Mouse (Mus musculus) limb, embryonic 12.5 days (tissue): ENCODE data around the gene Spem1. TPM values are rescaled to one million over a fixed set of nuclear protein-coding genes. Genes with fewer than 3 reads are reported as not detected.

ENCODE experiments used
- ATAC-seq: fragments of 200-750 bp; cut with Nextera tagmentation; 2 replicates; pipeline ENCODE4 v1.8.0; 2017; ENCODE audit warnings: low read depth, moderate TSS enrichment; ENCODE audit not compliant: insufficient number of reproducible peaks, insufficient read depth, low FRiP score, low TSS enrichment
- H3K27ac ChIP-seq: fragments of 300-500 bp; sonication (generic); 2 replicates; pipeline ENCODE4 v1.5.1; 2016; ENCODE audit warnings: mild to moderate bottlenecking, moderate library complexity
- H3K27me3 ChIP-seq: fragments of 300-500 bp; sonication (generic); 2 replicates; pipeline ENCODE4 v1.6.1; 2016; ENCODE audit warnings: mild to moderate bottlenecking, moderate library complexity
- H3K36me3 ChIP-seq: fragments of 300-500 bp; sonication (generic); 2 replicates; pipeline ENCODE4 v1.6.1; 2016; ENCODE audit warnings: mild to moderate bottlenecking, moderate library complexity
- H3K4me1 ChIP-seq: fragments of 300-500 bp; sonication (generic); replicated peaks from 2 replicates; pipeline ENCODE4 v1.6.1; 2016
- H3K4me2 ChIP-seq: fragments of 300-500 bp; sonication (generic); 2 replicates; pipeline ENCODE4 v1.6.1; 2016; ENCODE audit warnings: mild to moderate bottlenecking, moderate library complexity
- H3K4me3 ChIP-seq: fragments of 300-500 bp; sonication (generic); replicated peaks from 2 replicates; pipeline ENCODE4 v1.5.1; 2016; ENCODE audit warnings: mild to moderate bottlenecking
- H3K9ac ChIP-seq: fragments of 300-500 bp; sonication (generic); replicated peaks from 2 replicates; pipeline ENCODE4 v1.6.1; 2016; ENCODE audit warnings: mild to moderate bottlenecking, moderate library complexity
- H3K9me3 ChIP-seq: fragments of 300-500 bp; sonication (generic); 2 replicates; pipeline ENCODE4 v1.6.1; 2016; ENCODE audit warnings: mild to moderate bottlenecking, moderate library complexity
- whole genome bisulfite sequencing: fragments of 180-500 bp; shearing (Covaris S2); methylation state at CpG from one replicate; pipeline ENCODE4 v1.1.7; 2016; 5-methylcytosine and 5-hydroxymethylcytosine counted together
- polyA plus RNA-seq: library from polyadenylated mRNA; unstranded; fragments of >200 nt; fragmentation: Nextera tagmentation; extraction: Ambion mirVana; gene quantifications from 2 replicates; pipeline ENCODE4 v1.2.1, GENCODE M21; 2016

The Spem1 gene
- polyA plus RNA-seq, 1 experiment from 2014 or later: 0.20 TPM

DNA sequence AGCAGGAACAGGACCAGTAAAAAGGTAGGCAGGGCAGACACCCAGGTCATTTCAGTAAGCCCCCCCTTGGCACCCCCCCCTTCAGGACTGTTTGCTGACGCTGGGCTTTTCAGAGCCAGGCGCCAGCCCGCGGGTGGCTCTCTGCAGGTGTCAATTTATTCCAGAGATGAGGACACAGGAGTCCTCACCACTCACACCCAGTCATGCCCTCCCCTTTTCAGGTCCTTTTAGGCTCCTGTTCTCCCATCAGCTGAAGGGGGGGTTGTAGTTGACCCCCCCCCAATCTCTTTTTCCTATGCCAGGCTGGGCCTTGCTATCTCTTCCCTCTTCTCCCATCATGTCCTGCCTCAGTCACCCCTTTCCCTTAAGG, 14.0 kb upstream of the Spem1 start:
- peaks cover 28% of the 10 kb centered on the region for H3K36me3 ChIP-seq
- 0% methylated on average over 4 of the region's 4 CpGs for WGBS
- peak overlapping the region; percentile 72 for H3K4me3 ChIP-seq
- H3K27me3 ChIP-seq: peaks cover 41% of the 10 kb centered on the region
- peak overlapping the region; percentile 95 for H3K4me2 ChIP-seq
- ATAC-seq: no peak
- no peaks in the 10 kb centered on the region for H3K9me3 ChIP-seq
- H3K9ac ChIP-seq: peak overlapping the region; percentile 81; the same call in 1 of the 2 replicates
- peaks cover 46% of the 10 kb centered on the region for H3K4me1 ChIP-seq
- H3K27ac ChIP-seq: peak overlapping the region; percentile 89; the same call in 1 of the 2 replicates

DNA sequence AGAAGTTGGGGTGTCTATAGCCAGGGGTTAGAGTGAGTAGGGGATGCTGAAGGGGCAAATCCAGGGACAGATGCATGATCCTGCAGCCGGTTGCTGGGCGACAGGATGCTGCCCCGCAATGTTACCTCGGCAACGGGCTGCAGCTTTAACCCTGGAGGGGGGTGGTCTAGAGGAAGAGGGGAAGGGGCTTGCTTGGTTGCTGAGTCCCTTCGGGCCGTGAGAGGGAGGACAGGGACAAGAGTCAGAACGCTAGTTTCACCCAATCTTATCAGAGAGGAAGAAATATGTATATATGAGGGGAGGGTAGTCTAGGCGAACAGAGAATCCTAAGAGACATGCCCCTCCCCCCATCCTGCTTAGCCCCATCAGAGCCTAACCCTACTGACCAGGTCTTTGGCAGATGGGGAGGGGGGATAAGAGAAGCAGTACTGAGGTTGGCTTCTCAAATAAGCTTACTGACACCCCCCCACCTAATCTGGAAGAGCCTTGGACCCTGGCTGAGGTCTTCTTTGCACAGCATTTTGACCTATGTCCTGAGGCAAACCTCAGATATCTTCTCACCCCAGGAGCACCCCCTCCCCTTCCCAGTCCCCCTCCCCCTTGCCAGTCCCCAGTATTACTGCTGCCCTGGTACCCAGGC, 13.5 kb upstream of the Spem1 start:
- Histone ChIP-seq H3K9ac (peak overlapping the region; percentile 1; the same call in 1 of the 2 replicates), H3K4me3 (peak overlapping the region; percentile 72), H3K9me3 (no peaks in the 10 kb centered on the region), H3K4me1 (peaks cover 46% of the 10 kb centered on the region), H3K27me3 (peaks cover 41% of the 10 kb centered on the region), H3K27ac (no peak overlapping the region), H3K4me2 (peak overlapping the region; percentile 95), H3K36me3 (peaks cover 32% of the 10 kb centered on the region)
- 6% methylated on average over 9 of the region's 9 CpGs for WGBS
- no peak for ATAC-seq

DNA sequence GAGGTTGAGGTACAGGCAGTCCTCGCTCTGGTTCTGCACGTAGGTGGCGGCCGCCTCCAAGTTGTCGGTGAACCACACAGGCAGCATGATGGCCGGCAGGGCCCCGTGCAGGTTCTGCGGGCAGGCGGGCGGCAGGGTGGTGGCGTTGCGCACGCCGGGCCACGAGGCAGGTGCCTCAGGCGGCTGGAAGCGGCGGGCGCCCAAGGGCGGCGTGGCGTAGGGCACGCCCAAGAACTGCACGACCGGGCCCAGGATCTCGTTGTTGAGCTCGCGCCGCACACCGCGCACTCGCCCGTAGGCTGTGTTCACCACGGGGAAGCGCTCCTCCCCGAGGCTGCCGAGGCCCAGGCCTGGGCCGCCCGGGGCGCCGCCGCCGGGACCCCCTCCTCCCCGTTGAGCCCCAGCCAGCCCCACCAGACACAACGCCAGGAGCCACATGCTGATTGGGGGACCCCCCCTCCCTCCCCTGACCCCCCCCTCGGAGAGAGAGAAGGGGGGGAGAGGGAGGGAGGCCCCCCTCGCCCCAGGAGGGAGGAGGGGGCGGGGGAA, 12.1 kb upstream of the Spem1 start:
- Histone ChIP-seq H3K27me3 (peaks cover 41% of the 10 kb centered on the region), H3K27ac (0 out of 2 replicates have a peak overlapping the region, but pooled peaks have one; percentile 4), H3K4me3 (peak overlapping the region; percentile 72), H3K9me3 (no peaks in the 10 kb centered on the region), H3K4me2 (peak overlapping the region; percentile 95), H3K4me1 (peaks cover 45% of the 10 kb centered on the region), H3K36me3 (peaks cover 39% of the 10 kb centered on the region), H3K9ac (peak overlapping the region; percentile 77)
- ATAC-seq: no peak
- WGBS: 9% methylated on average over 42 of the region's 48 CpGs

DNA sequence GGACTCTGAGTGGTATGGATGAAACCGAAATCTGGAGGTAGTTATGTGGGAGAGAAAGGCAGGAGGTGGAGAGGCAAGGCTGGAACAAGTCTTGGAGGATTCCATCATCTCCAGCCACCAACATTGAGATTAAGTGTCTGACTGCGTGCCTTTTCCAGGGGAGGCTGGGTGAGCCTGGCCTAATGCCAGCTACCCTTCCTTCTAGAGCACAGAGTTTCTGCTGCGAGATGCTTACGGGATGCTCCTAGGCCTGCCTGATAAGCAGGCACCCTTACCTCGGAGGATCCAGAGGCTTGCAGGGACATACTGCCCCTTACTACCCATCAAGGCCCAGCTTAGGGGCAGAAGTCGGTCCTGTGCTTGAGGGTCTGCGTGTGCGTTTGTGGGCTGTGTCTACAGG, 11.6 kb upstream of the Spem1 start:
- Histone ChIP-seq H3K9ac (peak overlapping the region; percentile 77), H3K36me3 (peaks cover 40% of the 10 kb centered on the region), H3K4me2 (peak overlapping the region; percentile 95), H3K9me3 (no peaks in the 10 kb centered on the region), H3K27me3 (peaks cover 41% of the 10 kb centered on the region), H3K4me3 (peak overlapping the region; percentile 72), H3K4me1 (peaks cover 44% of the 10 kb centered on the region), H3K27ac (no peak overlapping the region)
- 61% methylated on average over 8 of the region's 8 CpGs for WGBS
- no peak for ATAC-seq

DNA sequence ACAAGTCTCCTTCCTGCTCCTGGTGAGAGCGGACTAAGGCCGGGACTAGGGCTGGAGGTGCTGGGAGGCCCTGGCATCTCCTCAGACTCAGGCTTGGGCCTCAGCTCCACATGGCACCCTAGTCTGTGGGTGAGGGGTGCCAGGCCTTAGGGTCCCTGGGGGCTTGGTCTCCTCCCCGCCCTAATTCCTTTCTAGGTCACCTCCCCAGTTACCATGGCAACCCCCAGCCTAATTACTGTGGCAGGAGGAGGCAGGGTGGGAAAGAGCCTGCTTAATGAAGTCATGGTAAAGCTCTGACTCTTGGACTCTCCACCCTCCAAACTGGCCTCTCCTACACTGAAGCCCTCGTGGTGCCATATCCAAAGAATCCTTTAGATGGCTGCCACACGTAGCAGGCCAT, 6.9 kb upstream of the Spem1 start:
- Histone ChIP-seq H3K4me2 (no peak overlapping the region), H3K9ac (no peak overlapping the region), H3K27me3 (peaks cover 15% of the 10 kb centered on the region), H3K36me3 (peaks cover 83% of the 10 kb centered on the region), H3K4me1 (peaks cover 12% of the 10 kb centered on the region), H3K4me3 (no peak overlapping the region), H3K9me3 (no peaks in the 10 kb centered on the region), H3K27ac (no peak overlapping the region)
- WGBS: 63% methylated on average over 5 of the region's 5 CpGs
- no peak for ATAC-seq

DNA sequence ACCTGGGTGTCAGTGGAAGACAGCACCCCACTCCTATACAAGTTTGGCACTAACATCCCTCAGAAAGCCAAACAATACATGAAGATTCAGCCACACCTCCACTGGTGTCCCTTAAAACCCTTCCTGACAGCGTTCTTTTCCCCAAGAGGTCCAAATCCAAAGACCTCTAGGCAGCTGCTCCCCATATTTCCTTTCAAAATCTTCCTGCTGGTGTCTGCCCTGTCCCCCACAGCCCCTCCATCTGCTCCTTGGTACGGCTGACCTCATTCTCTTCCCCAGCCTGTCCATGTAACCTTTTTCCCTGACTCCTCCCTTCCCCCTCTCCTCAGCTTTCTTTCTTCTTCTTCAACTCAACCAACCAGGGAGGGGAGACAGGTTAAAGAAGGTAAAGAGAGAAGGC, 1.5 kb upstream of the Spem1 start:
- Histone ChIP-seq H3K36me3 (peaks cover 43% of the 10 kb centered on the region), H3K9ac (no peak overlapping the region), H3K4me3 (no peak overlapping the region), H3K4me2 (no peak overlapping the region), H3K4me1 (no peaks in the 10 kb centered on the region), H3K9me3 (no peaks in the 10 kb centered on the region), H3K27ac (no peak overlapping the region), H3K27me3 (no peaks in the 10 kb centered on the region)
- WGBS: 78% methylated on average over 2 of the region's 2 CpGs
- no peak for ATAC-seq

DNA sequence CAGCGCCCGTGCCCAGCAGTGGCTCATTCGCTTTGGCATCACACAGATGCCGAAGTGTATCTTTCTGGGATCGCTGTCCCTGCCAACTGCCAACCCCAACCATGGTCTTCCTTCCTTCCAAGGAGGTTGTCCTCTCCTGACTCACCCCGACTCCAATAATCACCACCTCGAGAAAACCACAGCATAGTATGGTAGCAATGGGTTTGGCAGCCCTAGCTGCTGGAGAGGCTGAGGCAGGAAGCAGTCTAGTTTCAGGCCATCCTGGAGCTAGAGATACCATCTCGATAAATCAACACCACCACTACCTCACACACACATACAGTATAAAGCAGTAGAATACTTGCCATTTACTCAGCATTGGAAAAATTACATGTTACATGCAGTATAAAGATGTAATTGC, 3.1 kb downstream of the Spem1 start:
- peaks cover 13% of the 10 kb centered on the region for H3K9me3 ChIP-seq
- no peaks in the 10 kb centered on the region for H3K27me3 ChIP-seq
- WGBS: 93% methylated on average over 8 of the region's 8 CpGs
- H3K4me2 ChIP-seq: no peak overlapping the region
- H3K4me1 ChIP-seq: no peaks in the 10 kb centered on the region
- H3K27ac ChIP-seq: no peak overlapping the region
- ATAC-seq: no peak
- H3K4me3 ChIP-seq: no peak overlapping the region
- H3K36me3 ChIP-seq: no peaks in the 10 kb centered on the region
- H3K9ac ChIP-seq: no peak overlapping the region

DNA sequence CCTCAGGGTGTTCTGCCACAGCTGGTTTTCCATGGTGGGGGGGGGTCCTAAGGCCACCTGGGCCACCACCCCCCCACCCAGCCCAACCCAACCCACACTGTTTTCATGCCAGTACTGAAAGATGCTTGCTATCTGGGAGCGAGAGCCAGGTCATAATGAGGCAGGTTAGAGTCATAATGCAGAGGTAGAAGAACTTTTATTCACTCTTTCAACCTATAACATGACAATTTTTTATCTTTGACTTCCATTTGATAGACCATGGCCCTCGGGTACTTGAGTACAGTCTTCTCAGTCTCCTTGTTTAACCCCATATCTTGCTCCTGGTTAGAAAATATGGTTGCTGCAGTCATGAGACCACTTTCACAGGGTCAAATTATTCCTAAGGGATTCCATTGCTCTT, 3.6 kb downstream of the Spem1 start, which contains the start of gene Spem2:
Gene Spem2 (minus strand): TSS at position 101 of the 400 bp plus-strand sequence.
- Histone ChIP-seq H3K4me3 (no peak within 1 kb of the TSS), H3K4me2 (no peak within 1 kb of the TSS), H3K9me3 (peaks cover 13% of the 10 kb centered on the region), H3K27ac (no peak within 1 kb of the TSS), H3K9ac (no peak within 1 kb of the TSS), H3K36me3 (no peaks in the 10 kb centered on the region), H3K4me1 (no peaks in the 10 kb centered on the region), H3K27me3 (no peaks in the 10 kb centered on the region)
- WGBS: 89% methylated on average over 2 of the region's 2 CpGs
- no peak for ATAC-seq

DNA sequence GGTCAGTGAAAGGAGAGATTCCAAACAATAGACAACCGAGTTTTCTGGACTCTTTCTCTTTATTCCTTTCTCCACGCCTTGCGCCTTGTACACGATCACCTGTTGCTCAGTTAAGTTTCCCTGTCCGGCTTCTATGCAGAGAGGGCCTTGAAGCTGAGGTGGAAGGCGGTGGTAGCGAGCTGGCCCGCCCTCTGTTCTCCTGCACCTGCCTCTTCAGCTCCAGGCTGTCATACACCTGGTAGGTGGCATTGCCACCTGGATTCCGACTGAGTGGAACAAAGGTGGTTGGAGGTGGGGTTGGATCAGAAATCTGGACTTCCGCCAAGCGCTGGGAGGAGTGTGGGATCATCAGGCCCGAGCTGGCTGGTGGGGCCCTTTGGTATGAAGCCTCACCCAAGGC, 5.5 kb downstream of the Spem1 start:
- Histone ChIP-seq H3K9me3 (peaks cover 13% of the 10 kb centered on the region), H3K4me3 (no peak overlapping the region), H3K36me3 (no peaks in the 10 kb centered on the region), H3K9ac (no peak overlapping the region), H3K4me1 (no peaks in the 10 kb centered on the region), H3K27me3 (no peaks in the 10 kb centered on the region), H3K27ac (no peak overlapping the region), H3K4me2 (no peak overlapping the region)
- WGBS: 91% methylated on average over 12 of the region's 12 CpGs
- no peak for ATAC-seq

DNA sequence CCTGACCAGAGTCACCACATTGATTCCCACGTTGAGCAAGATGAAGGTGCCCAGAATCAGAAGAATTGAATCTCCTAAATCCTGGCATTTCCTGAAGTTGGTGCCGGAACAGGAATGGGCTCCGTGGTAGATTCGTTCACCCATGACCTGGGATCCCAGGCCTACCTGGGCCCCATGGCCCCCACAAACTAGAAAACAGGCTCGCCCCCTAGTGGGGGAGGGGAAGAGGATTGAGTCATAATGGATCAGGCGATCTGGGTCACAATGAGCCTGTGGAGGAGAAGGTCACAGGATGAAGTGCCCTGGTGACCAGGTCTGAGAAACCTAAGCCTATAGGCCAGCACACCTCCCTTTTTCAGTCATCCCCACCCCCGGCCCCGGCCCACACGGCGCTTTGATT, 6.8 kb downstream of the Spem1 start, which contains the start of gene Gm39566:
Gene Gm39566 (minus strand): TSS at position 144 of the 400 bp plus-strand sequence.
- 58% methylated on average over 10 of the region's 10 CpGs for WGBS
- Histone ChIP-seq H3K4me3 (no peak within 1 kb of the TSS), H3K4me1 (no peaks in the 10 kb centered on the region), H3K36me3 (no peaks in the 10 kb centered on the region), H3K9me3 (peaks cover 13% of the 10 kb centered on the region), H3K9ac (no peak within 1 kb of the TSS), H3K27ac (no peak within 1 kb of the TSS), H3K27me3 (no peaks in the 10 kb centered on the region), H3K4me2 (no peak within 1 kb of the TSS)
- no peak for ATAC-seq

DNA sequence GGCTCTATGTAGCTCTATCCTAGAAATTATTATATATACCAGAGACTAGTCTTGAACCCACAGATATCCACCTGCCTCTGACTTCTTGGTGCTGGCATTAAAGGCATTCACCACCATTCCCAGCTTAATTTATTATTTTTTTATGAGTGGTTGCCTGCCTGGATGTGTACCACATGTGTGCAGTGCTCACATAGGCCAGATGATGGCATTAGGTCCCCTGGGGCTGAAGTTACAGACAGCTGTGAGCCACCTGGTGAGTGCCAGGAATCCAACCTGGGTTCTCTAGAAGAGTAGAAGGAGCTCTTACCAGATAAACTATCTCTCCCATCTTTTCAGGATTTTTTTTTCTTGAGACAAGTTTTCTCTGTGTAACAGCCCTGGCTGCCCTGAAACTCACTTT, 11.7 kb downstream of the Spem1 start:
- Histone ChIP-seq H3K36me3 (no peaks in the 10 kb centered on the region), H3K27me3 (peaks cover 27% of the 10 kb centered on the region), H3K4me3 (no peak overlapping the region), H3K4me2 (no peak overlapping the region), H3K9ac (no peak overlapping the region), H3K9me3 (peaks cover 9% of the 10 kb centered on the region), H3K27ac (no peak overlapping the region), H3K4me1 (no peaks in the 10 kb centered on the region)
- ATAC-seq: no peak

DNA sequence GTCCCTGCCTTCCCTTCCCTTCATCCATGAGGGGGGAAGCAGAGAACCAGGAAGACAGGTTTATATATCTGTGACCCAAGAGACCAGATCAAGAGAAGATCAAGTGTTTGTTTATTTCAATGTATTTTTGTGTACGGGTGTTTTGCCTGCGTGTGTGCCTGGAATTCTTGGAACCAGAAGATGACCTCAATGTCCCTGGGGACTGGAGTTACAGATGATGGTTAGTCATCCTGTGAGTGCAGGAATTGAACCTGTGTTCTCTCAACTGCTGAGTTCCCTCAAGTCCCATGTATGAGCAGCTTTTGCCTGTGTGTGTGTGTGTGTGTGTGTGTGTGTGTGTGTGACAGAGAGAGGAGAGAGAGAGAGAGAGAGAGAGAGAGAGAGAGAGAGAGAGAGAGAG, 14.3 kb downstream of the Spem1 start:
- peaks cover 26% of the 10 kb centered on the region for H3K4me1 ChIP-seq

More for the DNA sequence above, 14.3 kb downstream of the Spem1 start:
- peaks cover 9% of the 10 kb centered on the region for H3K9me3 ChIP-seq
- H3K4me2 ChIP-seq: no peak overlapping the region
- WGBS: 77% methylated on average over 2 of the region's 2 CpGs
- H3K36me3 ChIP-seq: no peaks in the 10 kb centered on the region
- H3K9ac ChIP-seq: no peak overlapping the region
- no peak overlapping the region for H3K4me3 ChIP-seq
- ATAC-seq: no peak
- H3K27me3 ChIP-seq: peaks cover 53% of the 10 kb centered on the region
- no peak overlapping the region for H3K27ac ChIP-seq
